Mouse (Mus musculus): ENCODE data around the gene Fgfr2. TPM values are rescaled to one million over a fixed set of nuclear protein-coding genes. Genes with fewer than 3 reads are reported as not detected.

The Fgfr2 gene
- polyA plus RNA-seq, 1 experiment from 2014 or later: 11.2 TPM

GRCm38 (mm10) chr7:133007343-133007742, 115.8 kb downstream of the Fgfr2 start:
- WGBS (ENCODE audit: insufficient replicate concordance): 58% methylated on average over 11 of the region's 11 CpGs
- H3K4me2 ChIP-seq (ENCODE audit: low read depth, low read length): no peak overlapping the region
- H3K9ac ChIP-seq (replicated peaks): no peak overlapping the region
- TF ChIP-seq CTCF (IDR thresholded peaks at IDR 0.05; ENCODE audit: low read depth): no peak
- no peak for TF ChIP-seq EP300 (IDR thresholded peaks at IDR 0.05; ENCODE audit: low read depth)
- H3K9me3 ChIP-seq (ENCODE audit: low read length): no peaks in the 10 kb centered on the region
- H3K4me3 ChIP-seq (ENCODE audit: low read depth, low read length): no peak overlapping the region
- DNase-seq (no peak), ATAC-seq (no peak)
- H3K27me3 ChIP-seq (ENCODE audit: insufficient read depth, low read length): no peaks in the 10 kb centered on the region
- no peak overlapping the region for H3K27ac ChIP-seq (ENCODE audit: low read depth)
- H3K4me1 ChIP-seq (ENCODE audit: insufficient read depth): peaks cover 8% of the 10 kb centered on the region
- H3K36me3 ChIP-seq (replicated peaks; ENCODE audit: insufficient read depth, low read length): no peaks in the 10 kb centered on the region

- 89% methylated on average over 7 of the region's 7 CpGs for WGBS (ENCODE audit: insufficient replicate concordance)
- 0 out of 2 replicates have a peak, but pooled peaks cover 4% of the 10 kb centered on the region for H3K4me1 ChIP-seq (ENCODE audit: insufficient read depth)
Measured at GRCm38 (mm10) chr7:133005772-133006171, 117.4 kb downstream of the Fgfr2 start.

GRCm38 (mm10) chr7:133003421-133003820, 119.7 kb downstream of the Fgfr2 start:
- Histone ChIP-seq H3K9me3 (ENCODE audit: low read length) (no peaks in the 10 kb centered on the region), H3K27ac (ENCODE audit: low read depth) (no peak overlapping the region)
- DNase-seq: peak; percentile 82

More at GRCm38 (mm10) chr7:133005772-133006171, 117.4 kb downstream of the Fgfr2 start:
- no peak for ATAC-seq
- H3K27me3 ChIP-seq (ENCODE audit: insufficient read depth, low read length): no peaks in the 10 kb centered on the region
- H3K9ac ChIP-seq (replicated peaks): no peak overlapping the region
- no peak overlapping the region for H3K4me3 ChIP-seq (ENCODE audit: low read depth, low read length)
- no peak for TF ChIP-seq CTCF (IDR thresholded peaks at IDR 0.05; ENCODE audit: low read depth)
- no peak for TF ChIP-seq EP300 (IDR thresholded peaks at IDR 0.05; ENCODE audit: low read depth)
- H3K4me2 ChIP-seq (ENCODE audit: low read depth, low read length): no peak overlapping the region
- no peak overlapping the region for H3K27ac ChIP-seq (ENCODE audit: low read depth)
- H3K36me3 ChIP-seq (replicated peaks; ENCODE audit: insufficient read depth, low read length): no peaks in the 10 kb centered on the region
- no peak for DNase-seq
- no peaks in the 10 kb centered on the region for H3K9me3 ChIP-seq (ENCODE audit: low read length)

GRCm38 (mm10) chr7:133002271-133002670, 120.9 kb downstream of the Fgfr2 start:
- H3K36me3 ChIP-seq (replicated peaks; ENCODE audit: insufficient read depth, low read length): 0 out of 2 replicates have a peak, but pooled peaks cover 8% of the 10 kb centered on the region
- ATAC-seq: no peak
- H3K9ac ChIP-seq (replicated peaks): no peak overlapping the region
- no peaks in the 10 kb centered on the region for H3K9me3 ChIP-seq (ENCODE audit: low read length)
- TF ChIP-seq EP300 (IDR thresholded peaks at IDR 0.05; ENCODE audit: low read depth): no peak
- no peak for TF ChIP-seq CTCF (IDR thresholded peaks at IDR 0.05; ENCODE audit: low read depth)
- WGBS (ENCODE audit: insufficient replicate concordance): 87% methylated on average over 6 of the region's 6 CpGs
- no peak for DNase-seq
- no peak overlapping the region for H3K4me3 ChIP-seq (ENCODE audit: low read depth, low read length)
- no peaks in the 10 kb centered on the region for H3K27me3 ChIP-seq (ENCODE audit: insufficient read depth, low read length)
- 0 out of 2 replicates have a peak, but pooled peaks cover 1% of the 10 kb centered on the region for H3K4me1 ChIP-seq (ENCODE audit: insufficient read depth)
- H3K27ac ChIP-seq (ENCODE audit: low read depth): no peak overlapping the region
- no peak overlapping the region for H3K4me2 ChIP-seq (ENCODE audit: low read depth, low read length)

More at GRCm38 (mm10) chr7:133003421-133003820, 119.7 kb downstream of the Fgfr2 start:
- H3K4me3 ChIP-seq (ENCODE audit: low read depth, low read length): no peak overlapping the region
- peak; percentile 83 for ATAC-seq
- H3K4me1 ChIP-seq (ENCODE audit: insufficient read depth): 0 out of 2 replicates have a peak, but pooled peaks cover 4% of the 10 kb centered on the region
- H3K36me3 ChIP-seq (replicated peaks; ENCODE audit: insufficient read depth, low read length): 0 out of 2 replicates have a peak, but pooled peaks cover 5% of the 10 kb centered on the region
- 16% methylated on average over 3 of the region's 3 CpGs for WGBS (ENCODE audit: insufficient replicate concordance)
- no peak overlapping the region for H3K4me2 ChIP-seq (ENCODE audit: low read depth, low read length)
- TF ChIP-seq CTCF (IDR thresholded peaks at IDR 0.05; ENCODE audit: low read depth) (peak; percentile 95), EP300 (IDR thresholded peaks at IDR 0.05; ENCODE audit: low read depth) (no peak)
- H3K27me3 ChIP-seq (ENCODE audit: insufficient read depth, low read length): no peaks in the 10 kb centered on the region
- no peak overlapping the region for H3K9ac ChIP-seq (replicated peaks)

- Histone ChIP-seq H3K36me3 (replicated peaks; ENCODE audit: insufficient read depth, low read length) (0 out of 2 replicates have a peak, but pooled peaks cover 8% of the 10 kb centered on the region), H3K27me3 (ENCODE audit: insufficient read depth, low read length) (no peaks in the 10 kb centered on the region), H3K4me2 (ENCODE audit: low read depth, low read length) (no peak overlapping the region), H3K4me3 (ENCODE audit: low read depth, low read length) (no peak overlapping the region), H3K4me1 (ENCODE audit: insufficient read depth) (no peaks in the 10 kb centered on the region), H3K9ac (replicated peaks) (no peak overlapping the region), H3K27ac (ENCODE audit: low read depth) (no peak overlapping the region), H3K9me3 (ENCODE audit: low read length) (no peaks in the 10 kb centered on the region)
- no peak for DNase-seq
- WGBS (ENCODE audit: insufficient replicate concordance): 79% methylated on average over 3 of the region's 3 CpGs
- ATAC-seq: no peak
- no peak for TF ChIP-seq CTCF (IDR thresholded peaks at IDR 0.05; ENCODE audit: low read depth)
- TF ChIP-seq EP300 (IDR thresholded peaks at IDR 0.05; ENCODE audit: low read depth): no peak
Measured at GRCm38 (mm10) chr7:133001388-133001787, 121.8 kb downstream of the Fgfr2 start.

GRCm38 (mm10) chr7:132999061-132999460, 124.1 kb downstream of the Fgfr2 start:
- no peak for ATAC-seq
- 0 out of 2 replicates have a peak, but pooled peaks cover 8% of the 10 kb centered on the region for H3K36me3 ChIP-seq (replicated peaks; ENCODE audit: insufficient read depth, low read length)
- no peak overlapping the region for H3K27ac ChIP-seq (ENCODE audit: low read depth)
- no peak overlapping the region for H3K4me2 ChIP-seq (ENCODE audit: low read depth, low read length)
- no peaks in the 10 kb centered on the region for H3K4me1 ChIP-seq (ENCODE audit: insufficient read depth)
- 94% methylated on average over 11 of the region's 11 CpGs for WGBS (ENCODE audit: insufficient replicate concordance)
- TF ChIP-seq EP300 (IDR thresholded peaks at IDR 0.05; ENCODE audit: low read depth): no peak
- TF ChIP-seq CTCF (IDR thresholded peaks at IDR 0.05; ENCODE audit: low read depth): no peak
- no peaks in the 10 kb centered on the region for H3K27me3 ChIP-seq (ENCODE audit: insufficient read depth, low read length)
- H3K4me3 ChIP-seq (ENCODE audit: low read depth, low read length): no peak overlapping the region
- H3K9me3 ChIP-seq (ENCODE audit: low read length): no peaks in the 10 kb centered on the region
- H3K9ac ChIP-seq (replicated peaks): no peak overlapping the region
- no peak for DNase-seq

All from liver, postnatal 0 days (tissue).